Mouse (Mus musculus) urinary bladder, adult 2 months (tissue): Measurements from ENCODE around the gene Fgf23. TPM values are rescaled to one million over a fixed set of nuclear protein-coding genes. Genes with fewer than 3 reads are reported as not detected.
A peak's percentile ranks its signal among the peaks of the same experiment; 100 is the strongest.

Experiments used
- DNase-seq: peaks from one replicate; pipeline ENCODE4 v3.0.0; 2022; ENCODE audit warnings: low spot score
- polyA plus RNA-seq: library from polyadenylated mRNA; depleted of rRNA; stranded (reverse); fragments of >200 nt; gene quantifications from 2 replicates; pipeline ENCODE4 v1.2.3, GENCODE M21; 2012; rRNA removed

Gene Fgf23
- not detected in 2 replicates for polyA plus RNA-seq

GRCm38 (mm10) chr6:127072817-127073216 is at the start of gene Fgf23:
TSS of gene Fgf23 (plus strand) at chr6:127072902.
- DNase-seq, result no peak

GRCm38 (mm10) chr6:127024836-127025235 is 47.9 kb upstream of the Fgf23 start:
- no peak for DNase-seq

DNA sequence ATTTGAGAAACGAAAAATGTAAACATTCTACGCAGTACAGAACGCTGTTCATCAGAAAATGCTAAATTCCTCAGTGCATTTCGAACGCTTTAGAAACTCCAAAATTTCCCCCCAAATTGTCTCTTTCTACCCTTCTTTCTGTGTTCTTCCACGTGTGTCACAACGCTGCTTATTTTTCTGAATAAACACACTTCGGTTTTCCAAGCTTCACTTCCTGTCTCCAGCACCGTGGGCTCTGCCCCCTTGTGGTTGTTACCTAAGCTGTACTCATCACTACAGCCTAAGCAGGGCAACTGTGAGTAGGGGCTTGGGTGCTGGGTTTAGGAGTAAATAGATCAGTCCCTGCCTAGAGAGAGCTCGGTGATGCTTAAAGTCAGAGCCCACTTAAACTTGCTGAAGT is 37.9 kb upstream of the Fgf23 start:
- DNase-seq, result no peak

DNA sequence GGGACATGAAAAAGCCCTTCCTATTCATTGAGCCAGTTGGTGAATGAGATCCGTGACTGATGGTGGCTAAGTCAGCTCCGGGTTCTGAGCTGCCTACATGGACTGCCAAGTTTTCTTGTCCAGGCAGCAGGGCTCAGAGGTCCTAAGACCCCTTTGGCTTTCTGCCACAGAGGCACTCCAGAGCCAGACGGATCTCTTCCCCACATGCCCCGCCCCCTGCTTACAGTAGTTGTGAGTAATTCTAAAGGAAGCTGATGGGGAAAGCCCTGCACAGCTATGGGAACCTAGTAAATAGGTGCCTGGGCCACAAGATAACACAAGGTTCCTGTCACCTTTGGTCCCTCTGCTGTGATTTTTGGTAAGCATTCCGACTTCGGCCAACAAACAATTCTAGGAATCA is 27.8 kb upstream of the Fgf23 start:
- no peak for DNase-seq

DNA sequence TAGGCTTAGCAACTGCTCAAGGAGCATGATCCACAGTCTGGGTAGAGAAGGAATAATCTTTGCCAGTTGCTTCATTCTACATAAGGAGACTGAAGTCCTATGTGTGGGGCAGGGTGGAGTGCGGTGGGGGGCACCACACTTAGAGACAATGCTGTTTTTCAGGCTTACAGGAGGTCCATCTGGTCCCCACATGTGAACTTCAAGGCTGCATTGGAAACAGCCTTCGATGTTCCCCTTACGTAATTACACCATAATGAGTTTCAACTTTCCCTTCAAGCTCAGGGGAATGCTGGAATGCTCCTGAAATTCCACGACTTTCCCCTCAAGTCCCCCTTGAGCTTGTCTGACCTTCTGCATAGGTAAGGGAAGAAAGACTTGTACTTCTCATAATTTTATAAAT is 21.9 kb upstream of the Fgf23 start:
- DNase-seq, result no peak

DNA sequence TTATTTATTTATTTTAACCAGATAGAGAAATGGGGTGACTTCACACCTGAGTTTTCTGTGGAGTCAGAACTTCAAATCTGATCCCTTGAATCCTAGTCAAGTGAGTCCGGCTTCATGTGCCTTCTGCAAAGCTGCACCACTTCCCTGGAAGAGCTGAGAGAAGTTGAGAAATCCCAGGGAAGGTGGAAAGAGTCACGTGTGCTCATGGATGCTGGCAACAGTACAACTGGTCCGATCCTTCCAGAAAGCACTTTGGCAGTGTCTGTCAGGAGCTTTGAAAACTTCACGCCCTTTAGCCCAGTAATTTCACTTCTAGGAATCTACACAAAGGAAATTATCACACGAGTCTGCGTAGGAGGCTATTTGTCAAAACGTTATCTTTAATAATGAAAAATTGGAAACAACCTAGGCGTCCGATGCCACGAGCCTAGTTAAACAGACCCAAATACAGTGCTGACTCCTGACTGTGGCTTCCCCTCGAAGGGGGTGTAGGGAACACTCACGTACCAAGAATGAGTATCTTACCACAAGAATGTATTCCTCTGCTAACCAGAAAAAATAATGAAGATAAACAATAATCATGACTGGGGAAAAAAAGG is 15.6 kb upstream of the Fgf23 start:
- no peak for DNase-seq

DNA sequence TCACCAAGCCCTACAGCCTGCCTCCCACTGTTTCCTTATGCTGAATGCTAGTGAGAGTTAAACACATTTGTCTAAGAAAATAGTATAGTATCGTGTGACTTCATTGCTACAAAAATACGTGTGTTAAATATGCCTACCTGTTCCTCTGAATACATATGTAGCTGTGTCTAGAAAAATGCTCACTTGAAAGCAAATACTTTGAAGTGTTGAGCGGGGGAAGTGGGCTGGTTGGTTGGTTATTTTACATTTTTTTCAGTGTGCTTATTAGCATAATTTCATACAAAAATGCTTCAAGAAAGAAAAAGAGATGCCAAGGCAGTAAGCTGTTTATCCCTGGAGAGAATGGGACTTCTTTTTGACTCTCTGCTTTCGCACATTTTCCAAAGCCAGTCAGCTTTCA is 12.7 kb upstream of the Fgf23 start:
- DNase-seq, result no peak

- no peak for DNase-seq
Measured at GRCm38 (mm10) chr6:127063915-127064314, 8.8 kb upstream of the Fgf23 start.

DNA sequence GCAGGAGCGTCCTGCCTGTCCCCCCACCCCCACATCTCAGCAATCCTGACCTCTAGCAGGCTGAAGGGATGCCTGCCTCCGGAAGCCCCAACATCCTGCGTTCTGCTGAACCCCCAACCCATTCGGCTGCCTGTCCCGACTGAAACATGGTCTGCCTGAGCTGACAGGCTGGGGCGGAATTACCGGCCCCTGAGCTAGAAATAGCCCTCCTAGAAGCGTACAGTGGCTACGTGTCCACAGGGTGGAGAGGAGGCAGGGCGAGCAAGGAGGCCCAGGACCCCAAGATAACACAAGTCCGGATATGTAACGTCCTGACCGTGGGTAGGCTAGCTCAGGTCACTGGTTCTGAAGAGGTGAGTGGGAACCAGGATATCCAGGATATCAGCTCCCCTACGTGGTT is 7.9 kb upstream of the Fgf23 start:
- DNase-seq, result no peak

DNA sequence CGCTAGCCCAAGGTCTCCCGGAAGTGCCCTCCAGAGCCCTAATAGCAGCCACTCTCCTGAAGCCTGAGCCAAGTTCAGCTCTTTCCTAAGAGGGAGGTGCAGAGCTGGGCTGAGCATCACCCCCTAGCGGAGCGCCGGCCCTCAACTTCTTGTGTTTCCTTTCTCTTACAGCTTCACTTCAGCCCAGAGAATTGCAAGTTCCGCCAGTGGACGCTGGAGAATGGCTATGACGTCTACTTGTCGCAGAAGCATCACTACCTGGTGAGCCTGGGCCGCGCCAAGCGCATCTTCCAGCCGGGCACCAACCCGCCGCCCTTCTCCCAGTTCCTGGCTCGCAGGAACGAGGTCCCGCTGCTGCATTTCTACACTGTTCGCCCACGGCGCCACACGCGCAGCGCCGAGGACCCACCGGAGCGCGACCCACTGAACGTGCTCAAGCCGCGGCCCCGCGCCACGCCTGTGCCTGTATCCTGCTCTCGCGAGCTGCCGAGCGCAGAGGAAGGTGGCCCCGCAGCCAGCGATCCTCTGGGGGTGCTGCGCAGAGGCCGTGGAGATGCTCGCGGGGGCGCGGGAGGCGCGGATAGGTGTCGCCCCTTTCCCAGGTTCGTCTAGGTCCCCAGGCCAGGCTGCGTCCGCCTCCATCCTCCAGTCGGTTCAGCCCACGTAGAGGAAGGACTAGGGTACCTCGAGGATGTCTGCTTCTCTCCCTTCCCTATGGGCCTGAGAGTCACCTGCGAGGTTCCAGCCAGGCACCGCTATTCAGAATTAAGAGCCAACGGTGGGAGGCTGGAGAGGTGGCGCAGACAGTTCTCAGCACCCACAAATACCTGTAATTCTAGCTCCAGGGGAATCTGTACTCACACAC is 7.4 kb downstream of the Fgf23 start:
- DNase-seq, result no peak

DNA sequence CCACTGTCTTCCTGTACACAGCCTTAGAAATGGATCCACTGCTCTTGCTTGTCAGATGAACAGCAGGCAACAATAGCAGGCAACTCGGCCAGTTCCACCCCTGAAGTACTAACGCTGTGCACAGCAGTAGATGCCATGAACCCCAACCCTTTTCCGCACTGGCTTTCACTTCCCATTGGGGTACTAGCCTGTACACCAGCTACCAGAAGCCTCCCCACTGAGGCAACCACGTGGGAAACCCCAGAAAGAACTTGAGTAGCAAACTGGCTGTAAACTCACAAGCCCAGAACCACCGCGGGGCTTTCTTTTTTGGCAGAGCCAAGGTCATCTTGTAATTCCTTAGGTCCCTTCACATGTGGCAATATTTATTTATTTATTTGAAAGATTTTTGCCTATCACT is 9.1 kb downstream of the Fgf23 start:
- DNase-seq, result no peak

DNA sequence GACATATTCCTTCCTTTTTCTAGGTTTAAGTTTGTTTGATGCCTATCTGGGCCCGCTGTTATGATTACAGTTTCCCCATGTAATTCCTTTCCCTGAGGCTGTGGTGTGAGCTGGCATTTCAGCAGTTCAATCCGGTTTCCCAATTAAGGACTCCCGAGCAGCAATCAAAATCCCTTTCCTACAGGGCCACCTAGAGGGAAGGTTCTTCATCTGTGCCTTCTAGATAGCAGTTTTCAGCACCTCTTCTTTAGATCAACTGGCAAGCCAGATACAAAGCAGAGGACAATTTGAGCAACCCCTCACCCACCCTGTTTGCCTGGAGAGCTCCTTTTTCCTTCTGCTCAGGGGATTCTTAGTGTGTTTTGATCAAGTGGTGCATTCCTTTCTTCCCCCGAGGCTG is 14.0 kb downstream of the Fgf23 start:
- no peak for DNase-seq

GRCm38 (mm10) chr6:127094565-127094964 is 21.9 kb downstream of the Fgf23 start:
- DNase-seq, result no peak

DNA sequence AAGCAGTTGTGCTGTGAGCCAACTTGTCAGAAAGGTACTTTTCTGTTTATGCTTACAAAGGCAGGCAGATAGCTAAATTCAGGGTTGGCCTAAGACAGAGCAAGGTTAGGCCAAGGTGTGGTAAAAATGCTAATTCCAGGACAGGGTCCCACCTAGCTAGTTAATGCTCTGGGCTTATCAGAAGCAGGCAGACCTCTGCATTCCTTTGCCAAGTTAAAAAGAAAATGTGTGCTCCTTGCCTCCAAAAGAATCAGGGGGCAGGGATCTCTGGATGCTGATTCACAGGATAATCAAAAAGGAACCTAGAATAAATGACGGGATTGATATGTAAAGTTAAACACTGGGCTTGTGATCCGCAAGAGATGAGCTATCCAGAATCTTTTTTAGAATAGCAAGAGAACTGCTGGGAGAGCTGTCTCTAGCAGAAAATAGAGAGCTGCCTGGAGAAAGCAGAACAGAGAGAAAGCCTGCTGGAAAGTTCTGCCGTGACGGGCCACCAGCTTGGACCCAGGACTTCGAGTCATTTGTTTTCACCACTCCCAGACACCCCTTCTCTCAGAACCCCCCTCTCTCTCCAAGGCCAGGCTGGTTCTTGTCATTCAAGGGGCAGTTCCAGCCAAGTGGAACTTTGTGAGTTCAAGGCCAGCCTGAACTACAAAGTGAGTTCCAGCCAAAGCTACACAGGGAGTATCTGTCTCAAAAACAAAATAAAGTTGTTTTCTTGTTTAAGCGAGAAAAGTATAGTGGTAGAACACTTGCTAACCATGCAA is 31.0 kb downstream of the Fgf23 start:
- no peak for DNase-seq

DNA sequence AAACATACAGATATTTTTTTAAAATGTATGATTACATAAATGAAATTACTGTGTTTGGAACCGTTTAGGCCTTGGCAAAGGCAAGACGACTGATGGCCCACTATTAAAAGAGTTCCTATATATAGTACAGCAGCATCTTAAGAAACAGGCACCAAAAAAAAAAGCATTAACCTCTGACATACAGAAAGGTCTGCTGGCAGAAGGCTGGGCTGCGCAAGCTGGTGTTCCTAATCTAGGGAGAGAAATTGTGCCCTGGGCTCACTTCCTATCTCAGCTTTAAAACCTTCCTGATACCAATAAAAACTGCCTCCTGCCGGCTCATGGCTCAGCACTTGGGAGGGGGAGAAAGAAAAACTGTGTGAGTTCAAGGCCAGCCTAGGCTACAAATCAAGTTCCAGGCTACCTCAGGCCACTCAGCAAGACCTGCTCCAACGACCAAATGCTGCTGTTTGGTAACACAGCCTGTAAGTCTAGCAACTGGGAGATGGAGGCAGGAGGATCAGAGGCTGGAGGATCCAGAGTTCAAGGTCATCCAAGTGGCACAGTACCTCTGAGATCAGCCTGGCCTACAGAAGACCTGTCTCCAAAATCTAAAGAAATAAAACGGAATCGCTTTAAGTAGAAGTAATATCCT is 31.8 kb downstream of the Fgf23 start:
- no peak for DNase-seq

DNA sequence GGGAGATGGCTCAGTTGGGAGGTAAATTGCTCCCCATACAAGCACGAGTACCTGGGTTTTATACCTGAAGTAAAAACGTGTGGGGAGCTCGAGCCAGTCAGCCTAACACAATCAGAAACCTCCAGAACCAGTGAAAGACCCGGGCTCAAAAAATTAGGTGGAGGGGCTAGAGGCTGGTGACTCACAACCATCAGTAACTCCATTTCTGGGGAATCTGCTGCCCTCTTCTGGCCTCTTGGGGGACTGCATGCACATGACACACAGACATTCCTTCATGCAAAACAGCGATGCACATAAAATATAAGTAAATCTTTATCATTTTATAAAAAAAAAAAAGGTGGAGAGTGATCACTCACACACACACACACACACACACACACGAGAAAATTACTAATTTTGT is 32.4 kb downstream of the Fgf23 start:
- no peak for DNase-seq

DNA sequence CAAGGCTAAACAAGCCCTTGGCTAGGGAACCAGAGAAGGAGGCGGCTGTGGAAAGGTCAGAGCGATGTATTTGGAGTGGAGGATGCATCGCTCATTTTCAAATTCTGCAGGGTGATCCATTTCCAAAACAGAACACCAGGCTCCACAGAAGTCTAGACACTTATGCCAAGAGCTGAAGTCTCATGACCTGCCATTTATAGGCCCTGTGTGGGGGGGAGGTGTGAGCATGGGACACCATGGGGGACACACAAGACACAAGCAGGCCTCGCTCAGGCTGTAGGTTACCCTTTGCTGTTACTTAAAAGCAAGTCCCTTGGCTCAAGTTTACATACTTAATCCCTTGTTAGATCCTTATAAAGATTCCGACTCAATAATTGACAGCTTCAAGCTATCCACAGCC is 33.5 kb downstream of the Fgf23 start:
- no peak for DNase-seq

DNA sequence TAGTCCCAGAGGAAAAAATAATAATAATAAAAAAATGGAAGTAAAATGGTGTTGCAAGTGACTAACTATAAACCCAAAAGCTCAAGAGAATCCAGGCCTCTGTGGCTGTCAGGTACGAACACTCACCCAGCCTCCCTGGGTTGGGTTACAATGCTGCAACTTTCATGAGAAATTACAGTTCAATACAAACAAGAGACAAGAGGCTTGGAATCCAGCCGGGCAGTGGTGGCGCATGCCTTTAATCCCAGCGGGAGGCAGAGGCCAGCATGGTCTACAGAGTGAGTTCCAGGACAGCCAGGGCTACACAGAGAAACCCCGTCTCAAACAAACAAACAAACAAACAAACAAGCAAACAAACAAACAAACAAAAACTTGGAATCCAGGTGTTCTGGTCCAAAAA is 34.0 kb downstream of the Fgf23 start:
- DNase-seq, result no peak

- no peak for DNase-seq
Measured at GRCm38 (mm10) chr6:127107413-127107812, 34.7 kb downstream of the Fgf23 start.

DNA sequence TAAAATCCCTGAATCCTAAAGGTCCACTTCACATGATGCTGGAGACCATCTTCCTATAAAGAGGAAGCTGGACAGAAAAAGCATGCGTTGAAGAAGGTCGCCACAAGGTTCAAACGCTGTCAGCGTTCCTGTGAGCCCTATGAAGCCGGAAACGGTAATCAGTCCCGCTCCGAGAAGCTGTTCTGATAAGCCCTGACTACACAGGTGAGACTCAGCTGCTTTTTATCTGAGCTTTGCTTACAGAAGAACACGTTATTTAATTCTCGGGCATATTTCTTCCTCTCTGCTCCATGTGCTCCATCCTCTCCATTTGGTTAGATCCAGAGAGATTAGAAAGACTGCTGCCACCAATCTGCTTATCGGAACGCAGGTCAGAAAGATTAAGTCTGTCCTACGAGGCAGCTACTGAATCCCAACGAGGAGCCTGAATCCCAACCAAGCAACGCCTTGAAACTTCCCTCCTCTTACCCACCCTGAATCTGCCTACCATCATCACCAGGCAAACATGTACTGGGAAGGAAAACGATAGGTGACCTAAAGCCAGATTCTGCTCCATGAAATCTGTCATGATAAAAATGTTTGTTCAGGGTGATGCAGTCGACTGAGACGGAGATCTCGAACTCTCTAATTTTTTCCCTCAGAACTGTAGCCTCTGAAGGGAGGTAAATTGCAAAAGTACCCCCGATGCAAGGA is 35.8 kb downstream of the Fgf23 start:
- no peak for DNase-seq

- peak; percentile 75 for DNase-seq
Measured at GRCm38 (mm10) chr6:127109402-127109930, 36.8 kb downstream of the Fgf23 start, which contains the start of gene Tigar. TSS of gene Tigar (minus strand) at chr6:127109557.
